Mouse (Mus musculus) bone marrow macrophage, adult 2 months (primary cell): ENCODE measurements around the gene Emx2.

ENCODE experiments used
- CTCF ChIP-seq: IDR thresholded peaks from 2 replicates; pipeline ENCODE4 v1.5.1; 2012; ENCODE audit warnings: low read depth, mild to moderate bottlenecking, low read length, moderate library complexity
- POLR2A ChIP-seq: IDR thresholded peaks from 2 replicates; pipeline ENCODE4 v1.6.1; 2012; ENCODE audit warnings: mild to moderate bottlenecking, low read depth, low read length, borderline replicate concordance

DNA sequence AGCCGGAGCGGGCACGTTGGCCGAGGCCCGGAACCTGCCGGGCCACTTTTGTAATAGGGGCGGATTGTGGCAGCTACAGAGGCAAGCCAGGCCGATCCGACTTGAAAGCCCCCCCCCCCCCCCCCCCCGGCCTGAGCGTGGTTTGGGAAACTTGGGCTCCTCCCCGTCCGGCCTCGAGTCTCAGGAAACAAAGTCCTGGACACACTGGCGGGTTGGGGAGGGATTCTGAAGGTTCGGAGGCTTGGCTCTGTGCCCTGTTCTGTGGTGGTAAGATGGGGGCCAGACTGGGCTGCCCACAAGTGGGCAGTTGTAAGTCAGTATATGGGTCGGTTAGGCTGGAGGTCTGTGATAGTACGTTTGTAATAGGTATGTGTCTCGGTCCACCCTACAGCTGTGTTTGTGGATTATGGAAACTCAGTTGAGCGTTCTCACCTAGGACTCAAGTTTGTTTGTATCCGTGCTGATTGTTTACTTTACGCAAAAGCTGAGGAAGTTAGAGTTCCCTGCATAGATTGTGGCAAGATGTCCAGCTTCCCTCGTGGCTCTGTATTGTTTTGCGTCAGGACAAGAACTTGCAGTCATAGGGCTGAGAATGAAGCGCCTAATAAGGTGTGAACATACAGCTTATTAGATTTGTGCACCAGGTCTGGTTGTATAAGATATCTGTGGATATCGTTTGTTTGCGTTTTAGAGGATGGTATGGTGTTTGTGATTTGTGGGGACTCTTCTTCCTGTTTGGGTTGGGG lies 10.1 kb downstream of the Emx2 start:
- TF ChIP-seq CTCF (no peak), POLR2A (no peak)
